Mouse (Mus musculus): Measurements from ENCODE around the gene Zbtb32. TPM values are rescaled to one million over a fixed set of nuclear protein-coding genes. Genes with fewer than 3 reads are reported as not detected.

Zbtb32 gene
- polyA plus RNA-seq, 1 experiment, result 180 TPM

DNA sequence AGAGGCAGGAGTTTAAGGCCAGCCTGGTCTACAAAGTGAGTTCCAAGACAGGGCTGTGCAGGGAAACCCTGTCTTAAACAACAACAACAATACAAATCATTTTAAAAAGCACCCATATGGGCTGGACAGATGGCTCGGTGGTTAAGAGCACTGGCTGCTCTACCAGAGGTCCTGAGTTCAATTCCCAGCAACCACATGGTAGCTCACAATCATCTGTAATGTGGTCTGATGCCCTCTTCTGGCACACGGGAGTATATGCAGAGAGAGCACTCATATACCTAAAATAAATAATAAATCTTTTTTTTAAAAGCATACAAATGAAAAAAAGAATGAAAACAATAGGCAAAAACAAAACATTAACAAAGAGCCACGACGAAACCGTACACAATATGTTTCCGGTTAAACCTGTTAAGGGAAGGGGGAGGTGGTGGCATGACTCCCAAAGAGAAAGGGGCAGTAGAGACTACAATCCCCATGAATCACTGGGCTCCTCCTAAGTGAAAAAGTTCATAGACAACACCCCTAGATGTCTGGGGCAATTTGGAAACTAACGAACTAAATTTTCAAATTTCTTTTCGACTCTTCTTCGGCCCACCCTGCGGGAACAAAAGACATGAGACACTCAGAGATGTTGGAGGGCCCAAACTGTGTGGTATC lies 47.1 kb downstream of the Zbtb32 start:
- H3K36me3 ChIP-seq (ENCODE audit: control insufficient read depth, insufficient read depth, low read length), result no peaks in the 10 kb centered on the region
- TF ChIP-seq POLR2A (IDR thresholded peaks at IDR 0.05; ENCODE audit: control insufficient read depth, low read depth, low read length) (no peak), CTCF (IDR thresholded peaks at IDR 0.05; ENCODE audit: control insufficient read depth, insufficient read depth, insufficient replicate concordance, low read depth, low read length) (no peak)
- peak overlapping the region; percentile 100 for H3K27ac ChIP-seq (ENCODE audit: control insufficient read depth, insufficient read depth, low read depth, low read length)
- peak overlapping the region; percentile 100 for H3K4me3 ChIP-seq (ENCODE audit: control insufficient read depth, low read depth, low read length)
- peaks cover 21% of the 10 kb centered on the region for H3K4me1 ChIP-seq (ENCODE audit: control insufficient read depth, insufficient read depth, low read length)
- no peaks in the 10 kb centered on the region for H3K27me3 ChIP-seq (ENCODE audit: control insufficient read depth, insufficient read depth, low read length)

DNA sequence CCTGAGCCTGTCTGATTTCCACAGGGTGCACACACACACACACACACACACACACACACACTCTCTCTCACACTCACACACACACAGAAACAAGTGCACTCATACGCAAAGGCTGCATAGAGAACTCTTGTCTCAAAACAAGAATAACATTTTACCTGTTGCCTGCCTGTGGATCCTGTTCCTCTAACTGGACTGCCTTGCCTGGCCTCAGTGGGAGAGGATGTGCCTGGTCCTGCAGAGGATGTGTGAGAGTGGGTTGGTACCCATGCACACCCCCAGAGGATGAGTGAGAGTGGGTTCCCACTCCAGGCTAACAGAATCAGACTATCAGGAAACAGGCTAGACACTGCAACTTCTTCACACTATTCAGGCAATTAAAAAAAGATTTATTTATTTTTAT lies 48.1 kb downstream of the Zbtb32 start:
- Histone ChIP-seq H3K4me3 (ENCODE audit: control insufficient read depth, low read depth, low read length) (peak overlapping the region; percentile 31; the same call in 1 of the 2 replicates), H3K36me3 (ENCODE audit: control insufficient read depth, insufficient read depth, low read length) (no peaks in the 10 kb centered on the region), H3K27me3 (ENCODE audit: control insufficient read depth, insufficient read depth, low read length) (no peaks in the 10 kb centered on the region), H3K4me1 (ENCODE audit: control insufficient read depth, insufficient read depth, low read length) (peaks cover 20% of the 10 kb centered on the region), H3K27ac (ENCODE audit: control insufficient read depth, insufficient read depth, low read depth, low read length) (no peak overlapping the region)
- TF ChIP-seq CTCF (IDR thresholded peaks at IDR 0.05; ENCODE audit: control insufficient read depth, insufficient read depth, insufficient replicate concordance, low read depth, low read length) (no peak), POLR2A (IDR thresholded peaks at IDR 0.05; ENCODE audit: control insufficient read depth, low read depth, low read length) (no peak)

GRCm38 (mm10) chr7:30549880-30550279 lies 48.8 kb downstream of the Zbtb32 start:
- TF ChIP-seq CTCF (IDR thresholded peaks at IDR 0.05; ENCODE audit: control insufficient read depth, insufficient read depth, insufficient replicate concordance, low read depth, low read length) (no peak), POLR2A (IDR thresholded peaks at IDR 0.05; ENCODE audit: control insufficient read depth, low read depth, low read length) (no peak)
- H3K4me1 ChIP-seq (ENCODE audit: control insufficient read depth, insufficient read depth, low read length), result peaks cover 18% of the 10 kb centered on the region
- H3K27me3 ChIP-seq (ENCODE audit: control insufficient read depth, insufficient read depth, low read length), result no peaks in the 10 kb centered on the region
- no peak overlapping the region for H3K27ac ChIP-seq (ENCODE audit: control insufficient read depth, insufficient read depth, low read depth, low read length)
- H3K4me3 ChIP-seq (ENCODE audit: control insufficient read depth, low read depth, low read length), result no peak overlapping the region
- no peaks in the 10 kb centered on the region for H3K36me3 ChIP-seq (ENCODE audit: control insufficient read depth, insufficient read depth, low read length)

- Histone ChIP-seq H3K27ac (ENCODE audit: control insufficient read depth, insufficient read depth, low read depth, low read length) (no peak overlapping the region), H3K4me1 (ENCODE audit: control insufficient read depth, insufficient read depth, low read length) (peaks cover 3% of the 10 kb centered on the region; the same call in 1 of the 2 replicates), H3K36me3 (ENCODE audit: control insufficient read depth, insufficient read depth, low read length) (no peaks in the 10 kb centered on the region), H3K27me3 (ENCODE audit: control insufficient read depth, insufficient read depth, low read length) (no peaks in the 10 kb centered on the region), H3K4me3 (ENCODE audit: control insufficient read depth, low read depth, low read length) (no peak overlapping the region)
- no peak for TF ChIP-seq CTCF (IDR thresholded peaks at IDR 0.05; ENCODE audit: control insufficient read depth, insufficient read depth, insufficient replicate concordance, low read depth, low read length)
- TF ChIP-seq POLR2A (IDR thresholded peaks at IDR 0.05; ENCODE audit: control insufficient read depth, low read depth, low read length), result no peak
Observed at GRCm38 (mm10) chr7:30544327-30544726, 54.4 kb downstream of the Zbtb32 start.

- no peak for TF ChIP-seq POLR2A (IDR thresholded peaks at IDR 0.05; ENCODE audit: control insufficient read depth, low read depth, low read length)
- TF ChIP-seq CTCF (IDR thresholded peaks at IDR 0.05; ENCODE audit: control insufficient read depth, insufficient read depth, insufficient replicate concordance, low read depth, low read length), result no peak
- H3K36me3 ChIP-seq (ENCODE audit: control insufficient read depth, insufficient read depth, low read length), result no peaks in the 10 kb centered on the region
- no peak overlapping the region for H3K27ac ChIP-seq (ENCODE audit: control insufficient read depth, insufficient read depth, low read depth, low read length)
- no peaks in the 10 kb centered on the region for H3K27me3 ChIP-seq (ENCODE audit: control insufficient read depth, insufficient read depth, low read length)
- H3K4me1 ChIP-seq (ENCODE audit: control insufficient read depth, insufficient read depth, low read length), result peaks cover 3% of the 10 kb centered on the region
- no peak overlapping the region for H3K4me3 ChIP-seq (ENCODE audit: control insufficient read depth, low read depth, low read length)
Observed at GRCm38 (mm10) chr7:30540572-30540971, 58.1 kb downstream of the Zbtb32 start.

Other genes starting within 250 kb of the Zbtb32 start
- 0.27 and 0.35 TPM in 2 replicates for gene Lrfn3, start 236.1 kb downstream of the Zbtb32 start, polyA plus RNA-seq (2012; rRNA removed)
- 7.0 and 9.1 TPM in 2 replicates for gene Tyrobp, start 185.1 kb downstream of the Zbtb32 start, polyA plus RNA-seq (2012; rRNA removed)
- gene Hcst, start 179.1 kb downstream of the Zbtb32 start, polyA plus RNA-seq (2012; rRNA removed), result 0.93 TPM in 1 of 2 replicates, not detected in the other
- gene Nfkbid, start 177.2 kb downstream of the Zbtb32 start, polyA plus RNA-seq (2012; rRNA removed), result 0.36 and 0.52 TPM in 2 replicates
- gene Aplp1, start 153.4 kb downstream of the Zbtb32 start, polyA plus RNA-seq (2012; rRNA removed), result 15.1 and 15.6 TPM in 2 replicates
- gene Kirrel2, start 141.2 kb downstream of the Zbtb32 start, polyA plus RNA-seq (2012; rRNA removed), result 0.31 TPM in 1 of 2 replicates, not detected in the other
- 0.07 and 0.12 TPM in 2 replicates for gene Nphs1, start 140.6 kb downstream of the Zbtb32 start, polyA plus RNA-seq (2012; rRNA removed)
- gene Prodh2, start 105.3 kb downstream of the Zbtb32 start, polyA plus RNA-seq (2012; rRNA removed), result 0.10 TPM in 1 of 2 replicates, not detected in the other
- 136 TPM in 2 replicates for gene Arhgap33, start 63.8 kb downstream of the Zbtb32 start, polyA plus RNA-seq (2012; rRNA removed)
- gene Hspb6, start 46.7 kb downstream of the Zbtb32 start, polyA plus RNA-seq (2012; rRNA removed), result 74.3 and 82.9 TPM in 2 replicates
- 33.9 and 37.5 TPM in 2 replicates for gene Proser3, start 46.6 kb downstream of the Zbtb32 start, polyA plus RNA-seq (2012; rRNA removed)
- 39.9 and 47.0 TPM in 2 replicates for gene Lin37, start 39.1 kb downstream of the Zbtb32 start, polyA plus RNA-seq (2012; rRNA removed)
- 51.9 and 52.2 TPM in 2 replicates for gene U2af1l4, start 35.6 kb downstream of the Zbtb32 start, polyA plus RNA-seq (2012; rRNA removed)
- 0.58 and 0.80 TPM in 2 replicates for gene Gm49396, start 35.6 kb downstream of the Zbtb32 start, polyA plus RNA-seq (2012; rRNA removed)
- gene Psenen, start 35.3 kb downstream of the Zbtb32 start, polyA plus RNA-seq (2012; rRNA removed), result 147 and 167 TPM in 2 replicates
- 0.80 and 1.0 TPM in 2 replicates for gene Igflr1, start 33.5 kb downstream of the Zbtb32 start, polyA plus RNA-seq (2012; rRNA removed)
- 56.1 and 61.0 TPM in 2 replicates for gene Kmt2b, start 10.2 kb downstream of the Zbtb32 start, polyA plus RNA-seq (2012; rRNA removed)
- 6.5 TPM in 2 replicates for gene Upk1a, start 13.9 kb upstream of the Zbtb32 start, polyA plus RNA-seq (2012; rRNA removed)
- gene Cox6b1, start 27.2 kb upstream of the Zbtb32 start, polyA plus RNA-seq (2012; rRNA removed), result 51.8 and 74.9 TPM in 2 replicates
- 7.9 and 8.4 TPM in 2 replicates for gene Etv2, start 36.9 kb upstream of the Zbtb32 start, polyA plus RNA-seq (2012; rRNA removed)
- gene Rbm42, start 51.4 kb upstream of the Zbtb32 start, polyA plus RNA-seq (2012; rRNA removed), result 27.1 and 33.0 TPM in 2 replicates
- 21.1 and 22.4 TPM in 2 replicates for gene Haus5, start 66.1 kb upstream of the Zbtb32 start, polyA plus RNA-seq (2012; rRNA removed)
- 142 and 177 TPM in 2 replicates for gene Pmis2, start 72.7 kb upstream of the Zbtb32 start, polyA plus RNA-seq (2012; rRNA removed)
- 88.8 and 103 TPM in 2 replicates for gene 2200002J24Rik, start 100.0 kb upstream of the Zbtb32 start, polyA plus RNA-seq (2012; rRNA removed)
- 2.7 TPM in 2 replicates for gene Atp4a, start 113.3 kb upstream of the Zbtb32 start, polyA plus RNA-seq (2012; rRNA removed)
- 161 and 171 TPM in 2 replicates for gene Tmem147, start 130.6 kb upstream of the Zbtb32 start, polyA plus RNA-seq (2012; rRNA removed)
- 4,298 and 4,420 TPM in 2 replicates for gene Gapdhs, start 144.8 kb upstream of the Zbtb32 start, polyA plus RNA-seq (2012; rRNA removed)
- gene Sbsn, start 152.6 kb upstream of the Zbtb32 start, polyA plus RNA-seq (2012; rRNA removed), result 4.6 and 4.7 TPM in 2 replicates
- 7.1 and 9.2 TPM in 2 replicates for gene Dmkn, start 164.8 kb upstream of the Zbtb32 start, polyA plus RNA-seq (2012; rRNA removed)
- gene Krtdap, start 189.0 kb upstream of the Zbtb32 start, polyA plus RNA-seq (2012; rRNA removed), result 0.41 TPM in 1 of 2 replicates, not detected in the other
- gene Ffar2, start 224.9 kb upstream of the Zbtb32 start, polyA plus RNA-seq (2012; rRNA removed), result 0.09 and 0.14 TPM in 2 replicates